Mouse (Mus musculus) T-helper 1 cell (primary cell): ENCODE results near the gene Cfb.
"Not testable (repeated sequence)": the region's sequence is repeated elsewhere in the genome, so short reads cannot be mapped to it uniquely, and the experiment has no call there.

Experiments
- in situ Hi-C: fragments of 300-600 bp; cut with MboI, MseI; formaldehyde crosslinking; loops from one replicate; pipeline ENCODE4 v1.15.1; 2025; ENCODE audit warnings: high pct_unique_total_duplicates

Cfb gene

DNA sequence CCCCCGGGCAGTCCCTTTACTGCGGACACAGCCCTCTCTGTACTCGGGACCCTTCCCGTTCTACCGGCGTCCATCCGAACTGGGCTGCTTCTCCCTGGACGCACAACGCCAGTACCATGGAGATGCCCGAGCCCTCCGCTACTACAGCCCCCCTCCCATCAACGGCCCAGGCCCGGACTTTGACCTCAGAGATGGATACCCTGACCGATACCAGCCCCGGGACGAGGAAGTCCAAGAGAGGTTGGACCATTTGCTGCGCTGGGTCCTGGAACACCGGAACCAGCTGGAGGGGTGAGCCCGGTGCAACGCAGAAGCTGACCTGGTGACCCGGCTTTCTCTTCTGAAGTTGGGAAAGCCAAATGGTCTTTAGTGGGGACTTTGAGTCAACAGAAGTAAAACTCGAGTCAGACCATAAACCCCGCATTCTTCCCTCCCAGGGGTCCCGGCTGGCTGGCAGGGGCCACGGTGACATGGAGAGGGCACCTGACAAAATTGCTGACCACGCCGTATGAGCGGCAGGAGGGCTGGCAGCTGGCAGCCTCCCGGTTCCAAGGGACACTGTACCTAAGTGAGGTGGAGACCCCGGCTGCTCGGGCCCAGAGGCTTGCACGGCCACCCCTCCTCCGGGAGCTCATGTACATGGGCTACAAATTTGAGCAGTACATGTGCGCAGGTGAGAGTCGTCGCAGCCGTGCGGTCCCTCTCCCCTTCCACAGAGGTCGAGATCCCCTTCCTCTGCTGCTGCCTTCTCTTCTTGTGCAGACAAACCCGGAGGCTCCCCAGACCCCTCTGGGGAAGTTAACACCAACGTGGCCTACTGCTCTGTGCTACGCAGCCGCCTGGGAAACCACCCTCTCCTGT is 24.6 kb downstream of the Cfb start:
- in situ Hi-C loops: no loop called here

DNA sequence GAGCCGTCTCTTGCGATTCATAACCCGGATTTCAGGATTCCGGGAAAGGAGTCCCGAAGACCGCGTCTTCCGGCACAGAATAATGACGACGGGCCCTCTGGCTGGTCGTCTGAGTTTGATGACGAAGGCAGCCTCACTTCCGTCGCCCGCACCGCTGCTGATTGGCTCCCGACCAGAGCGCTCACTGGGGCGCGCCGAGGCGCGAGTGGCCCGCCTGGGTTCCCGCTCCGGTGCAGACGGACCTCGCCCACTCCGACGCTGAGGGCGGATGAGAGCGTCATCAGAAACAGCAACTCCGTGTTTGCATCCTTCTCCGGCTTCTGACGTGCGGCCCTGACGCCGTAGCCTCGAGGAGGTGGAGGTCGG is 25.5 kb downstream of the Cfb start, which contains the start of the genes Stk19 and Dxo:
Gene Stk19 (minus strand): TSS at position 90 of the 366 bp plus-strand sequence.
Gene Dxo (plus strand): TSS at position 164 of the 366 bp plus-strand sequence.
- in situ Hi-C loops: no loop called here

DNA sequence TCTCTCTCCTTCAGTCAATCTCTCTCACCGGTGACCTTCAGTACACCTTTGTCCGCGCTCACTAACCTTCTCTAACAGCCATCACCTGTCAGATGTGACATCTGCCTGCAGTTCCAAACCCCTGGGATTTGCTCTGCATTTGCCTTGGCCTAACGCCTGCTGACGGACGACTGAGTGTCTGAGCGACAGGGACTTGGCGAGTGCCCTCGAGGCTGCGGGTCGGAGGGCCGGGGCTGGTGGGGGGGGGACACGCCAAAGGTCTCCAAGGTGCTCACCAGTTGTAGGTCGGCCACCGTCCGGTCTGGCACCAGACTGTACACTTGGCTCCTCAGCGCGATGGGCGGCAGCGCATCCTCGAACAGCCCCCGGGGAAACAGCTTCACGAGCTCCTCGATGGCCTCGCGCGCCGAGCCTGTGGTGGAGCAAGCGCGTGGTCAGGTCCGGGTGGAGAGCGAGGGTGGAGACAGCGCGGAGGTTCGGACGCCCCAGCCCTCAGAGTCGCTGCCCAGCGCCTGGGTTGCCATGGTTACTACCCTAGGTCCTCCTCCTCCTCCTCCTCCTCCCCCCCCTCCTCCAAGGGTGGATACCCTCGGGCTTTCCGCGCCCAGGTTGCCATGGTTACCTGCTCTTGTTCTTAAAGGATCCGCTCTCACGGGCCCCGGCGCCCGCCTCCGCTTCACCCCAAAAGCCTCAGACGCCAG is 26.0 kb downstream of the Cfb start:
- in situ Hi-C loops: no loop called here

DNA sequence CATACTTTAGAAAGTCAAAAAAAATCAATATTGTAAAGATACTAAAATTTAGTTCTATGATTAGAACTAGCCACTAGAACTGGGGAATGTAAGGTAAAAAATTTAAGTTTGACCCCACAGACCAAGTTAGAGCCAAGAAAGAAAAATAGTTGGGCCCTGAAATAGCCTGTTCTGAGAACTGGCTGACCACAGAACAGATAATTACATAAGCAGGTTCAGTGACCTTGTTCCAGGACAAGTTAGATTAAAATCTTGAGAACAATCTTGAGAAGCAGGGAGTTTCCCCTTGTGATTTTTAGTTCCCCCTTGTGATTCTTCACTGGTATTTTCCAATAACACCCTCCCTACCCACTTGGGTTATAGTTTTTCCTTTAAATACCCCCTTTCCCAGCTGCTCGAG is 31.5 kb downstream of the Cfb start:
- in situ Hi-C loops: not testable (repeated sequence)

DNA sequence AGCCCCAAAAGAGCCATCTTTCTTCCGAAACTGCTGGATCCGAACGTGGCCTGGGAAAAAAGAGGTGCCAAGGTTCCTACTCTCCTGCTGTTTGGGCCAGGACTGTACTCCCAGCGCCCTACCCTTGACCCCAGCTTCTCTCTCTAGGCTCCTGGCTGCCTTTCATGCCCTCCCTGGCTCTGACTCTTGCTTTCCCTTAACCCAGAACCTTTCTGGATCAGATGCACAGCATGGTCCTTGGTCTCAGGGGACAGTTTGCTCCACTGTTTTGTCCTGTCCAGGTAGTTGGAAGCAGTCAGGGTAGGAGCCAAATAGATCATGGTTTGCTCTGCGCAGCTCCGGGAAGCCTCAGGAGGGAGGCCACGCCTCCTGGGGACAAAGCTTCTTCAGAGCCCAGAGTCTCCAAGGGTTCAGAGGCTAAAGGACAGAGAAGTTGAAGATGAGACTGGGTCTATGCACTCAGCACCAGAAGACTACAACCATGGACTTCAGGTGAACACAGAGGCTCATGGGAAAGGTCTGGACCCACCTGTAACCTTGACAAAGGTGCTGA is 47.4 kb downstream of the Cfb start:
- in situ Hi-C loops: loop anchor here (5.0 to 25.0 kb wide), 3 partner anchors 78 to 753 kb away; no protein-coding TSS in a partner anchor

DNA sequence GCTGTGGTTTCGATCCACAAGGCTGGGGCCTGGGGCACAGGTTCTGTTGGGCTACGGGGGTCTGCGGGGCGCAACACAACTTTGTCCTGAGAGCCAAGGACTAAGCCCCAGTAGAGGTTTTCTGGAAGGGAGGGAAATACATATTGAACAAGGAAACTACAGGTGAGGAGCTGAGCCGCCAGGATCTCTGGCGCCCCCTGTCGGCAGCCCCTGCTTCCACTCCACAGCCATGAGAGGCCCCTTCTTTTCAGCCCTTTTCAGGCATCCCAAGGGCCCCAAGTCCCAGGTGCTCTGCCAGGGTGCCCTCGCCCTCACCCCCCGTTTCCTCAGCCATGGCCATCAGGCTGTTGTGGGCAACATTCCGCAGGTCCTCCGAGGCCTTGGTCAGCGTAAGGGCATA is 48.6 kb downstream of the Cfb start:
- in situ Hi-C loops: loop anchor here (5.0 to 25.0 kb wide), 2 partner anchors 246 to 751 kb away; no protein-coding TSS in a partner anchor

DNA sequence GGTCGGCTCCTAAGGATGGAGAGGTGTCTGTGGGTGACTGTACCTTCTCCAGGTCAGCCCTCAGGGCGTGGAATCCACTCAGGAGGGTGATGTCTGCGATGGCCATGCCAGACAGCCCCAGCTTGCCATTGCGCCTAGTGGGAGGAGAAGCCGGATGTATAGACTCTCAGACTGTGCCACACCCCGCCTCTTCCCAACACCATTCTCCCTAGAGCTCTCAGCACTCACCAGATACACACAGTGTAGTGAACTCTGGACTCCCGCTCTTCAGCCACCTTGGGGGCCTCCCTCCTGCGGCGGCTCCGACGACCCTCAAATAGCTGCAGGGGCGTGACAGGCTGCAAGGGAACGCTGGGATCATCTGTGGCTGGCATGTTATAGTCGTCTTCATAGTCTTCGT is 51.0 kb downstream of the Cfb start:
- in situ Hi-C loops: loop anchor here (5.0 to 25.0 kb wide), 2 partner anchors 244 to 749 kb away; no protein-coding TSS in a partner anchor

DNA sequence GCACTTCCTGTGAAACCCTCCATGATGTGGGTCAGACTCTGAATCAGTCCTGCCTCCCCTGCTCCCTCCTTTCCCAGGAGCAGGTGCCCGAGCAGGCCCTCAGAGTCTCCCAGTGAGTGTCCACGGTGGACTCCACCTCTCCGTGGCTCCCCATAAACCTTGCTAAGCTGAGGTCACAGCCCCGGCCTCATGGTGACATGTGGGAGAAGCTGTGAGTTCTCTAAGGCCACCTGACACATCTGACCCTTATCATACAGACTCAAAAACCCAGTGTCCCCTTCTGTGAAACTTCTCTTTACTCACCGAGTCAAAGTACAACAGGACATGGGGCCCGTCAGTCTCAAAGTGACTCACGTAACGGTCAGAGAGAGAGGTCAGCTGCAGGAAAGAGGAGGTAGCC is 51.5 kb downstream of the Cfb start:
- in situ Hi-C loops: loop anchor here (5.0 to 25.0 kb wide), 2 partner anchors 244 to 749 kb away; no protein-coding TSS in a partner anchor

DNA sequence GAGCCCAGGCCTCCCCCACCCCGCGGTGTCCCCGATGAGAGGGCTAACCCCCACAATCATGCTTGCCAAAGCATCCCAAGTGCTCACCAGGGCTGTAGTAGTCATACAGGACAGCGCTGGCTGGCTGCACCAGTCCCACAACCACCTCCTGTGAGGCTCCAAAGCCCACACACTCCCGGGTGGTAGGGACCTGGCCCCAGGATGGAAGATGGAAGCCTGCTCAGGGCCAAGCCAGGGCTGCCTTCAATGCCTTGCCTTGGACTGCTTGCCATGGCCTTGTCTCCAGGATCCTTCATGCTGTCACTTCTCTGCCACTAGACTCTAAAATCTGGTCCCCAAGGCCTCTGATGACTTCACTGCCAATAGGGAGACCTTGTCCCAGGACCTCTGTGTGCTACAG is 51.9 kb downstream of the Cfb start:
- in situ Hi-C loops: loop anchor here (5.0 to 25.0 kb wide), 2 partner anchors 243 to 748 kb away; no protein-coding TSS in a partner anchor

DNA sequence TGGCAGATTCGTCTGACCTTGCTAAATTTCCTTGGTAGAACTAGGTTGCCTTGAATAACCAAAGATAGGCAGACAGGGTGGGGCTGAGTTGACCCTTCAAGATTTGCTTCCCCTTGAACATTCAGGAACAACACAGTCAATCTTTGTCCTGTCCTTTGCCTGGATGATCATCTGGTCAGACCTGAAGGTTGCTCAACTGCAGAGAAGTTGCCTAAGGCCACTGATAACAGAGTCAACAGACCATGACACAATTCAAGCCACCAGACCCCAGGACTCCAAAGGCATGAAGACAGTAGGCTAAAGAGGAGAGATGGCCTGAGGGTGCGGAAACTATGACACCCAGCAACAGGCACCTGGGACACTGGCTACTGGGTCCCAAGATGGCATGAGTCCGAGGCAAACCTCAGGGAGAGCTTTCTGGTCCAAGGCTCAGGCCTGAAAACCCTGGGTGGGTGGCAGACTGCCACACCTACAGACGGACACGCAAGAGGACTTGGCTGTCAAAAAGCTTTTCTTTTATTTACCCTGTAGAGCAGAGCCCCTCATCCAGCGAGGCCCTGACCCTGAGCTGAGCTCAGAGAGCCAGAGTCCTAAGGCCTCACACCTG is 53.6 kb downstream of the Cfb start:
- in situ Hi-C loops: loop anchor here (25.0 kb wide), 1 partner anchor 746 kb away; no protein-coding TSS in a partner anchor

DNA sequence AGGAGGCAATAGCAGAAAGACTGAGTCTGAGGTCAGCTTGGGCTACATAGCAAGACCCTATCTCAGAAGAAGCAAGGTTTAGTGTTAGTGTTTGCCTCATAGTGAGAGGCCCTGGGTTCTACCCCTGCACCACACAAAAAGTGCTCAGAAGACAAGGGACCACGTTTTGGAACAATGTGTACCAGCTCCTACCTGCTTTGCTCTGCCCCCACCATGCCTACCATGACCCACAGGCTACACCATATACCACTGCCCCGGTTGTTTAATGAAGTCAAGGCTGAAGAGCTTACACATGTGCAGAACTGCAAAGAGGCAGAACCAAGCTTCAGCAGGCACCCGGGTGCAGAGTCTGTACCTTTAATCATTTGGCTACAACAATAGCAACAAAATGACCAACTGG is 55.1 kb downstream of the Cfb start:
- in situ Hi-C loops: loop anchor here (25.0 kb wide), 1 partner anchor 745 kb away; no protein-coding TSS in a partner anchor
